Mouse (Mus musculus): ENCODE measurements around the gene Olfr1100. TPM values are rescaled to one million over a fixed set of nuclear protein-coding genes. Genes with fewer than 3 reads are reported as not detected.

The Olfr1100 gene
- polyA plus RNA-seq (2014; fragmentation: Nextera tagmentation; extraction: Ambion mirVana), result not detected in 2 replicates

DNA sequence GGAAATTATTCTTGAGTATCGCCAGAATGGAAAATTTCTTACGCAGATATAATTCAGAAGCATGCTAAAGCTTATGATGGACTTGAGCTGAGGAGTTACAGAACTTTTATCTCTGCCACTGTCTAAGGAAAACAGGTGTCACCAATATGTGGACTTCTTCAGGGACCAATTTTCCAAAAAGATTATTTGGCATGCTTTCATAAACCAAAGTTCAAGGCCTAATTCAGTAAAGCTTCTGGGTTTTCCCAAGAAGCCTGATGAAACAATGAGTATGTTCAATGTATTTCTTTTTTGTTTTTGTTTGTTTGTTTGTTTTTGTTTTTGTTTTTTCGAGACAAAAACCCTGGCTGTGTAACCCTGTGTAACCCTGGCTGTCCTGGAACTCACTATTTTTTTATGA is at the start of gene Olfr1100:
Olfr1100 (minus strand) TSS at position 101 of the 400 bp plus-strand sequence.
- Histone ChIP-seq H3K27ac (ENCODE audit: low read depth, low read length) (no peak within 1 kb of the TSS), H3K4me1 (ENCODE audit: control insufficient read depth, insufficient read depth, low read length) (no peaks in the 10 kb centered on the region), H3K36me3 (ENCODE audit: control insufficient read depth, insufficient read depth, low read length) (no peaks in the 10 kb centered on the region), H3K9me3 (replicated peaks; ENCODE audit: control insufficient read depth, low read length) (no peaks in the 10 kb centered on the region), H3K4me3 (ENCODE audit: low read depth, low read length) (no peak within 1 kb of the TSS), H3K9ac (ENCODE audit: low read depth, low read length) (no peak within 1 kb of the TSS), H3K27me3 (ENCODE audit: control insufficient read depth, insufficient read depth, low read length) (no peaks in the 10 kb centered on the region), H3K4me2 (no peak within 1 kb of the TSS)
- WGBS (ENCODE audit: insufficient replicate concordance), result 73% methylated on average over 3 of the region's 3 CpGs
- no peak for ATAC-seq (replicated peaks; ENCODE audit: insufficient number of reproducible peaks, low FRiP score, low TSS enrichment)

DNA sequence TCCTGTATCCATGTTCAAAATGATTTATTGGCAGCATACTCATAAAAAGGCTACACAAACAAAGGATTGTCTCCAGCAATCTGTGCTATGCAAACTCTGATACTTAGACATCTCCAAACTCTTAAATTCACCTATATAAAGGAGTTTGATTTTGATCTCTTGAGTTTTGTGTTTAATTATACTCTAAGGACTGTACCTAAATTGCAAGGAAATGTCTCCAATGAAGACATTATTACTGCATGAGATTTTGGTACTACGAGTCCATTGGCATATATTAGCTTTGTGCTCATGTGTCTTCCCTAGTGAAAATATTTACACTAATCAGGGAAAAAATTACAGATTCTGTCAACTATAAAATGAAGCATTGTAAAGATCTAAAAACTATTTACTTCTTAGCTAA is 47.2 kb upstream of the Olfr1100 start, which contains the start of gene Olfr1104:
Olfr1104 (minus strand) TSS at position 101 of the 400 bp plus-strand sequence.
- H3K27me3 ChIP-seq (ENCODE audit: control insufficient read depth, insufficient read depth, low read length), result no peaks in the 10 kb centered on the region
- H3K4me1 ChIP-seq (ENCODE audit: control insufficient read depth, insufficient read depth, low read length), result no peaks in the 10 kb centered on the region
- H3K9me3 ChIP-seq (replicated peaks; ENCODE audit: control insufficient read depth, low read length), result no peaks in the 10 kb centered on the region
- 83% methylated on average over 1 of the region's 1 CpGs for WGBS (ENCODE audit: insufficient replicate concordance)
- no peak within 1 kb of the TSS for H3K4me2 ChIP-seq
- H3K9ac ChIP-seq (ENCODE audit: low read depth, low read length), result no peak within 1 kb of the TSS
- H3K36me3 ChIP-seq (ENCODE audit: control insufficient read depth, insufficient read depth, low read length), result no peaks in the 10 kb centered on the region
- ATAC-seq (replicated peaks; ENCODE audit: insufficient number of reproducible peaks, low FRiP score, low TSS enrichment), result no peak
- no peak within 1 kb of the TSS for H3K4me3 ChIP-seq (ENCODE audit: low read depth, low read length)
- no peak within 1 kb of the TSS for H3K27ac ChIP-seq (ENCODE audit: low read depth, low read length)

DNA sequence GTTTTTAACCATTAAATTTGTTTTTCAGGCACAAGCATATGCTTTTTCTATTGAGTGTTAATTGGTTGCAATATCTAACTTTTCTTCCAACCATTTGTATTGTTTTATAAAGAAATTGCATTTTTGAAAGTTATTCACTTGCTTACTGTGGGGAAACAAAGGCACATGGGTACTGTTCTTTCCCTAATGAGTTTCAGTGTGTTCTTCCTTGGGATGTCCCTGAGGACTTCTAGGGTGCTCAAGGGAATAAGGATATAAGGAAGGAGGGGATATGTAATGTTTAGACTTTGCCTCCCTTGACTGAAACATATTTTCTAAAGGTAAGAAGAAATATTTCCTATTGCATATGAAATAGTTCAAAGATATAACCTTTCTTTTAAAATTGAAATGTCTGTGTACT is 18.3 kb upstream of the Olfr1100 start, which contains the start of gene Olfr1102:
Olfr1102 (plus strand) TSS at position 301 of the 400 bp plus-strand sequence.
- Histone ChIP-seq H3K9ac (ENCODE audit: low read depth, low read length) (no peak within 1 kb of the TSS), H3K9me3 (replicated peaks; ENCODE audit: control insufficient read depth, low read length) (no peaks in the 10 kb centered on the region), H3K4me1 (ENCODE audit: control insufficient read depth, insufficient read depth, low read length) (no peaks in the 10 kb centered on the region), H3K36me3 (ENCODE audit: control insufficient read depth, insufficient read depth, low read length) (no peaks in the 10 kb centered on the region), H3K27me3 (ENCODE audit: control insufficient read depth, insufficient read depth, low read length) (no peaks in the 10 kb centered on the region), H3K27ac (ENCODE audit: low read depth, low read length) (no peak within 1 kb of the TSS), H3K4me2 (no peak within 1 kb of the TSS), H3K4me3 (ENCODE audit: low read depth, low read length) (no peak within 1 kb of the TSS)
- ATAC-seq (replicated peaks; ENCODE audit: insufficient number of reproducible peaks, low FRiP score, low TSS enrichment), result no peak

- H3K4me3 ChIP-seq (ENCODE audit: low read depth, low read length), result no peak within 1 kb of the TSS
- no peaks in the 10 kb centered on the region for H3K9me3 ChIP-seq (replicated peaks; ENCODE audit: control insufficient read depth, low read length)
- no peaks in the 10 kb centered on the region for H3K27me3 ChIP-seq (ENCODE audit: control insufficient read depth, insufficient read depth, low read length)
- no peak for ATAC-seq (replicated peaks; ENCODE audit: insufficient number of reproducible peaks, low FRiP score, low TSS enrichment)
- no peaks in the 10 kb centered on the region for H3K36me3 ChIP-seq (ENCODE audit: control insufficient read depth, insufficient read depth, low read length)
- no peak within 1 kb of the TSS for H3K9ac ChIP-seq (ENCODE audit: low read depth, low read length)
- H3K27ac ChIP-seq (ENCODE audit: low read depth, low read length), result no peak within 1 kb of the TSS
- WGBS (ENCODE audit: insufficient replicate concordance), result 78% methylated on average over 3 of the region's 3 CpGs
- no peak within 1 kb of the TSS for H3K4me2 ChIP-seq
- H3K4me1 ChIP-seq (ENCODE audit: control insufficient read depth, insufficient read depth, low read length), result no peaks in the 10 kb centered on the region
Measured at GRCm38 (mm10) chr2:86991121-86991520, 11.4 kb upstream of the Olfr1100 start, which contains the start of gene Olfr1101. TSS of gene Olfr1101 (minus strand) at chr2:86991221.

DNA sequence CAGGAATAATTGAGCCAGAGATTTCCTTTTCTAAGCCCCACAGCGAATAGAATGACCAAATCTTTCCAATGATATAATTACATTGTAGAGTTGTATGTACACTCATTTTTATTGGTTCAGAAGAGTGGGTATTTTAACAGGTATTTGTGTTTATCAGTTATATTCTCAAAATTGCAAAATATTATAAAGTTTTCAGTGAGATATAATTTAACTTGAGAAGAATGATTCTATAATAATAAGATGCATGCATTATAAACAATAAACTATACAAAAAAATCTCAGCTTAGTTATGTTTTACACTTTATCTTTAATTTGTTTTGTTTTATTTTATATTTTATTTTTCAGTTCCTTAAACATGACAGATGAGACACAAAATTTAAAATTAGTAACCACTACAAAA is 19.2 kb downstream of the Olfr1100 start, which contains the start of gene Olfr1099:
Olfr1099 (minus strand) TSS at position 101 of the 400 bp plus-strand sequence.
- Histone ChIP-seq H3K27me3 (ENCODE audit: control insufficient read depth, insufficient read depth, low read length) (no peaks in the 10 kb centered on the region), H3K4me1 (ENCODE audit: control insufficient read depth, insufficient read depth, low read length) (no peaks in the 10 kb centered on the region), H3K4me2 (no peak within 1 kb of the TSS), H3K9me3 (replicated peaks; ENCODE audit: control insufficient read depth, low read length) (no peaks in the 10 kb centered on the region), H3K27ac (ENCODE audit: low read depth, low read length) (no peak within 1 kb of the TSS), H3K4me3 (ENCODE audit: low read depth, low read length) (no peak within 1 kb of the TSS), H3K36me3 (ENCODE audit: control insufficient read depth, insufficient read depth, low read length) (no peaks in the 10 kb centered on the region), H3K9ac (ENCODE audit: low read depth, low read length) (no peak within 1 kb of the TSS)
- WGBS (ENCODE audit: insufficient replicate concordance), result 85% methylated on average over 1 of the region's 1 CpGs
- no peak for ATAC-seq (replicated peaks; ENCODE audit: insufficient number of reproducible peaks, low FRiP score, low TSS enrichment)

DNA sequence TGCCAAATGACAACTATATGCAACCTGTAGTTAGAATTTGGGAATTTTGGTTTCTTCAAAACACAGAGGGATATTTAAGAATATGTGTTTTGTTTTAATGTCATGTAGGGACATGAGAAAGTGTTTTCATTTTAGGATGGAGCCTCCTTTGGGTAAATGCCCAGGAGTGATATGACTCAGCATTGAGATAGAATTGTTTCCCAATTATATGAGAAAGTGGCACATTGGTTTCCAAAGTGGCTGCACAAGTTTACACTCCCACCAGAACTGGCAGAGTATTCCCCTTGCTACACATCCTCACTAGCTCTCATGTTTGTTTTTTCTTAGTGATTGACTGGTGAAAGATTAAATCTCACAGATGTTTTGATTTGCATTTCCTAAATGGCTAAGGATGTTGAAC is 53.2 kb downstream of the Olfr1100 start:
- H3K9me3 ChIP-seq (replicated peaks; ENCODE audit: control insufficient read depth, low read length), result no peaks in the 10 kb centered on the region
- no peak for ATAC-seq (replicated peaks; ENCODE audit: insufficient number of reproducible peaks, low FRiP score, low TSS enrichment)

More for the DNA sequence above, 53.2 kb downstream of the Olfr1100 start:
- Histone ChIP-seq H3K27ac (ENCODE audit: low read depth, low read length) (no peak overlapping the region), H3K4me3 (ENCODE audit: low read depth, low read length) (no peak overlapping the region), H3K4me1 (ENCODE audit: control insufficient read depth, insufficient read depth, low read length) (no peaks in the 10 kb centered on the region), H3K27me3 (ENCODE audit: control insufficient read depth, insufficient read depth, low read length) (no peaks in the 10 kb centered on the region), H3K9ac (ENCODE audit: low read depth, low read length) (no peak overlapping the region), H3K36me3 (ENCODE audit: control insufficient read depth, insufficient read depth, low read length) (no peaks in the 10 kb centered on the region), H3K4me2 (no peak overlapping the region)

Other genes with a start within 250 kb of the Olfr1100 start
- gene Olfr1089, start 246.3 kb downstream of the Olfr1100 start, polyA plus RNA-seq (2014; fragmentation: Nextera tagmentation; extraction: Ambion mirVana), result not detected in 2 replicates
- gene Olfr1090, start 221.0 kb downstream of the Olfr1100 start, polyA plus RNA-seq (2014; fragmentation: Nextera tagmentation; extraction: Ambion mirVana), result not detected in 2 replicates
- gene Olfr1093, start 197.5 kb downstream of the Olfr1100 start, polyA plus RNA-seq (2014; fragmentation: Nextera tagmentation; extraction: Ambion mirVana), result not detected in 2 replicates
- not detected in 2 replicates for gene Olfr141, start 169.9 kb downstream of the Olfr1100 start, polyA plus RNA-seq (2014; fragmentation: Nextera tagmentation; extraction: Ambion mirVana)
- gene Olfr1094, start 155.3 kb downstream of the Olfr1100 start, polyA plus RNA-seq (2014; fragmentation: Nextera tagmentation; extraction: Ambion mirVana), result not detected in 2 replicates
- gene Olfr1095, start 128.3 kb downstream of the Olfr1100 start, polyA plus RNA-seq (2014; fragmentation: Nextera tagmentation; extraction: Ambion mirVana), result not detected in 2 replicates
- not detected in 2 replicates for gene Gm13723, start 105.2 kb downstream of the Olfr1100 start, polyA plus RNA-seq (2014; fragmentation: Nextera tagmentation; extraction: Ambion mirVana)
- gene Olfr1097, start 87.7 kb downstream of the Olfr1100 start, polyA plus RNA-seq (2014; fragmentation: Nextera tagmentation; extraction: Ambion mirVana), result not detected in 2 replicates
- not detected in 2 replicates for gene Olfr1098, start 55.4 kb downstream of the Olfr1100 start, polyA plus RNA-seq (2014; fragmentation: Nextera tagmentation; extraction: Ambion mirVana)
- gene Olfr1099, start 19.3 kb downstream of the Olfr1100 start, polyA plus RNA-seq (2014; fragmentation: Nextera tagmentation; extraction: Ambion mirVana), result not detected in 2 replicates
- not detected in 2 replicates for gene Olfr1101, start 11.3 kb upstream of the Olfr1100 start, polyA plus RNA-seq (2014; fragmentation: Nextera tagmentation; extraction: Ambion mirVana)
- not detected in 2 replicates for gene Olfr1102, start 18.4 kb upstream of the Olfr1100 start, polyA plus RNA-seq (2014; fragmentation: Nextera tagmentation; extraction: Ambion mirVana)
- not detected in 2 replicates for gene Olfr1104, start 47.1 kb upstream of the Olfr1100 start, polyA plus RNA-seq (2014; fragmentation: Nextera tagmentation; extraction: Ambion mirVana)
- not detected in 2 replicates for gene Olfr1105, start 56.6 kb upstream of the Olfr1100 start, polyA plus RNA-seq (2014; fragmentation: Nextera tagmentation; extraction: Ambion mirVana)
- gene Olfr1106, start 72.3 kb upstream of the Olfr1100 start, polyA plus RNA-seq (2014; fragmentation: Nextera tagmentation; extraction: Ambion mirVana), result not detected in 2 replicates
- not detected in 2 replicates for gene Olfr1107, start 95.9 kb upstream of the Olfr1100 start, polyA plus RNA-seq (2014; fragmentation: Nextera tagmentation; extraction: Ambion mirVana)
- gene Olfr1109, start 116.1 kb upstream of the Olfr1100 start, polyA plus RNA-seq (2014; fragmentation: Nextera tagmentation; extraction: Ambion mirVana), result not detected in 2 replicates
- not detected in 2 replicates for gene Olfr259, start 134.6 kb upstream of the Olfr1100 start, polyA plus RNA-seq (2014; fragmentation: Nextera tagmentation; extraction: Ambion mirVana)
- not detected in 2 replicates for gene Olfr1110, start 160.3 kb upstream of the Olfr1100 start, polyA plus RNA-seq (2014; fragmentation: Nextera tagmentation; extraction: Ambion mirVana)
- not detected in 2 replicates for gene Olfr1111, start 172.7 kb upstream of the Olfr1100 start, polyA plus RNA-seq (2014; fragmentation: Nextera tagmentation; extraction: Ambion mirVana)
- gene Olfr1112, start 207.8 kb upstream of the Olfr1100 start, polyA plus RNA-seq (2014; fragmentation: Nextera tagmentation; extraction: Ambion mirVana), result not detected in 2 replicates
- gene Olfr1113, start 229.0 kb upstream of the Olfr1100 start, polyA plus RNA-seq (2014; fragmentation: Nextera tagmentation; extraction: Ambion mirVana), result not detected in 2 replicates